Mouse (Mus musculus) limb, embryonic 13.5 days (tissue): ENCODE measurements around the gene Stat6. TPM values are rescaled to one million over a fixed set of nuclear protein-coding genes. Genes with fewer than 3 reads are reported as not detected.

Experiments
- ATAC-seq: fragments of 200-750 bp; cut with Nextera tagmentation; 2 replicates; pipeline ENCODE4 v1.8.0; 2017; ENCODE audit warnings: low read depth, moderate number of reproducible peaks, moderate TSS enrichment; ENCODE audit not compliant: low FRiP score
- H3K27ac ChIP-seq: fragments of 300-500 bp; sonication (generic); 2 replicates; pipeline ENCODE4 v1.5.1; 2015; ENCODE audit warnings: inconsistent platforms, mild to moderate bottlenecking, moderate library complexity
- H3K27me3 ChIP-seq: fragments of 300-500 bp; sonication (generic); 2 replicates; pipeline ENCODE4 v1.6.1; 2015; ENCODE audit warnings: mild to moderate bottlenecking, inconsistent platforms
- H3K36me3 ChIP-seq: fragments of 300-500 bp; sonication (generic); 2 replicates; pipeline ENCODE4 v1.6.1; 2015; ENCODE audit warnings: inconsistent platforms, mild to moderate bottlenecking, moderate library complexity
- H3K4me1 ChIP-seq: fragments of 300-500 bp; sonication (generic); 2 replicates; pipeline ENCODE4 v1.6.1; 2015; ENCODE audit warnings: inconsistent platforms
- H3K4me2 ChIP-seq: fragments of 300-500 bp; sonication (generic); replicated peaks from 2 replicates; pipeline ENCODE4 v1.6.1; 2015; ENCODE audit warnings: inconsistent platforms, mild to moderate bottlenecking, moderate library complexity
- H3K4me3 ChIP-seq: fragments of 300-500 bp; sonication (generic); 2 replicates; pipeline ENCODE4 v1.5.1; 2015; ENCODE audit warnings: moderate library complexity, mild to moderate bottlenecking, inconsistent platforms
- H3K9ac ChIP-seq: fragments of 300-500 bp; sonication (generic); 2 replicates; pipeline ENCODE4 v1.6.1; 2015; ENCODE audit warnings: mild to moderate bottlenecking, inconsistent platforms
- H3K9me3 ChIP-seq: fragments of 300-500 bp; sonication (generic); 2 replicates; pipeline ENCODE4 v1.6.1; 2016; ENCODE audit warnings: inconsistent platforms
- WGBS: fragments of 180-500 bp; shearing (Covaris S2); methylation state at CpG from one replicate; pipeline ENCODE4 v1.1.7; 2015; 5-methylcytosine and 5-hydroxymethylcytosine counted together
- polyA plus RNA-seq: library from polyadenylated mRNA; unstranded; fragments of >200 nt; fragmentation: Nextera tagmentation; extraction: Ambion mirVana; gene quantifications from 2 replicates; pipeline ENCODE4 v1.2.1, GENCODE M21; 2015

Gene Stat6
- 14.3 and 15.0 TPM in 2 replicates for polyA plus RNA-seq

DNA sequence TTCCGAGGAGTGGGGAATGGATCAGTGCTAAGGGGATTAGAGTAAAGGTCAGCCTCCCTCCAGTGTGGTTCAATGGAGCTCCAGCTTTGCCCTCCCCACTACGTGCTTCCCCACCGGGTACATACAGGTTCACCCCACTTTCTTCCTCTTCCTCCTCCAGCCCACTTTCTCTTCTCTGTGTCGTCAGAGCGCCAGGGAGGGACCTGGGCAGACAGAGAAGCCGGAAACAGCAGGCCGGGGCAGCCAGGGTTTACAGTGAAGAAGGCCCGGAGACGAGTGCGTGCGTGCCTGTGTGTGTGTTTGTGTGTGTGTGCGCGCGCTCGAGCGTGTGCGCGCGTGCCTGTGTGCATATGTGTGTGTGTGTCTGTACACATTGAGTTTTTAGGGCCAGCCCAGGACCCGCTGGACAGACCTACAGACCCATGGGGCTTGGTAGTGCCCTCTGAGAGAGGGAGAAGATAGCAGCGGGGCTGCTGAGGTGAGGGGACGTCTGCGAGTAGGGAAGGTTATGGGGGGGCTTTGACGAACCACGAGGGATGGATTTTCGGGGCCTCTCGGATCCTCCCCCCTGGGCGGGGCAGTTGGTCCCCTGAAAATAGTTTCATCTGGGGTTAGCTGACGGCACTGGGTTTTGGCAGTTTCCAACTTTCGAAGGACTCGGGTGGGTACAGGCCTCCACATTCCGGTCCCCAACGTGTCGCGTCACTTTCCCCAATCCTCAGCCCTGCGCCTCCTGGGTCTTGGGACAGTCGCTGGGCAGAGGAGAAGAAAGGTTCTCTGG lies at the start of gene Stat6:
Stat6 (plus strand) TSS at position 215 of the 781 bp plus-strand sequence.
- Histone ChIP-seq H3K4me2 (peak within 1 kb of the TSS; percentile 79), H3K9me3 (no peaks in the 10 kb centered on the region), H3K27ac (peak within 1 kb of the TSS; percentile 74), H3K36me3 (no peaks in the 10 kb centered on the region), H3K9ac (peak within 1 kb of the TSS; percentile 67), H3K27me3 (no peaks in the 10 kb centered on the region), H3K4me3 (peak within 1 kb of the TSS; percentile 51), H3K4me1 (peaks cover 27% of the 10 kb centered on the region)
- whole genome bisulfite sequencing: 5% methylated on average over 37 of the region's 37 CpGs
- peak; percentile 41 for ATAC-seq

DNA sequence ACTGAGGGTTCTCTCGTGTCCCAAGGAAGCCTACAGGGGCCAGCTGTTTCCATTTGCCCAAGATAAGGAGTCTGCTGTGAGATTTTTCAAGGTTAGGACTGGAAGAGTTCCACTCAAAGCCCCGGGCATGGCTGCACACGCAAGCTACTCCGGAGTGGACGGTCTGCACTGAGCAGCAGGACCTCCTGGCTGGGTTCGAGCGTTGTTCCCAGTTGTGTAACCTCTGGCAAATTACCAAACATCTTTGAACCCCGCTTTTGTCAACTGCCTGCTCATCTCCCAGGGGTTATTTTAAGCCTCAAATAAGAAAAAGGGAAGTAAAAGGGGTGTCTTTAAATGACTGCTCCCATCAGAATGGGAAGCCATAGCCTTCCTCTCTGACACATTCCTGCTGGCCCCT lies 48.4 kb upstream of the Stat6 start:
- Histone ChIP-seq H3K36me3 (peaks cover 78% of the 10 kb centered on the region), H3K4me3 (no peak overlapping the region), H3K9ac (no peak overlapping the region), H3K27me3 (no peaks in the 10 kb centered on the region), H3K4me2 (no peak overlapping the region), H3K27ac (no peak overlapping the region), H3K4me1 (peaks cover 33% of the 10 kb centered on the region), H3K9me3 (no peaks in the 10 kb centered on the region)
- WGBS: 90% methylated on average over 8 of the region's 8 CpGs
- ATAC-seq: no peak

DNA sequence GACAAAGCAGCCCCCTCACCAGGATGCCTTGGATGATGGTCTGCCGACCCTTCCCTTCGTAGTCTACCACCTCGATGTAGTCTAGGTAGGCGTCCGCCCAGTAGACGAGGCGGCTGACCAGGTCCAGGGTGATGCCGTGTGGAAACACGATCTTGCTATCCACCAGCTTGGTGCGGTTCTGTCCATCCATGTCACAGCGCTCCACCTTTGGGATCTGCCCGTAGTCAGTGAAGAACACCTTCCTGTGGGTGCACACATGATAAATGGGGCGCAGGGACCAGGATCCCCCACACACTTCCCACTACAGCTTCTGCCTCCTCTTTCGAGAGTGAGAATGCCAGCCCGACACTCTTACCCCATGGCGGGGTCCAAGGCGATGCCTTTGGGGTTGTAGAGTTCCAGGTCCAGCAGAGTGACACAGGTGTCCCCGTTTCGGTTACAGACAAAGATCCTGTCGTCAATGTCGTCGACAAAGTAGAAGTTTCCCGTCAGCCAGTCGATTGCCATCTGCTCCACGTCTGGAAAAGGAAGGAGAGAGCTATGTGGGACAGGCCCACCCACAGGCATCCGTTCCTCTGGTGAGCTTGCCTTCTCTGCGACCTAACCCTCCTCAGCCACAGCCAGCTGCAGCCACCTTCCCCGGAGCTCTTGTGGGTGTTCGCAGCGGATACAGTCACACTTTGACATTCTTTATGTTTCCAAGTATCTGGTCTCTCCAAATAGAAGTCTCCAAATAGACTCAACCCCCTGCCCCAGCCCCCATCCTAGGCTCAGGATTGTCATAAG lies 47.7 kb upstream of the Stat6 start:
- H3K9ac ChIP-seq: no peak overlapping the region
- H3K4me3 ChIP-seq: no peak overlapping the region
- H3K27ac ChIP-seq: no peak overlapping the region; the same call in 1 of the 2 replicates
- ATAC-seq: no peak
- H3K4me2 ChIP-seq: no peak overlapping the region
- H3K9me3 ChIP-seq: no peaks in the 10 kb centered on the region
- H3K4me1 ChIP-seq: peaks cover 40% of the 10 kb centered on the region
- H3K27me3 ChIP-seq: no peaks in the 10 kb centered on the region
- H3K36me3 ChIP-seq: peaks cover 77% of the 10 kb centered on the region
- 87% methylated on average over 30 of the region's 30 CpGs for WGBS

DNA sequence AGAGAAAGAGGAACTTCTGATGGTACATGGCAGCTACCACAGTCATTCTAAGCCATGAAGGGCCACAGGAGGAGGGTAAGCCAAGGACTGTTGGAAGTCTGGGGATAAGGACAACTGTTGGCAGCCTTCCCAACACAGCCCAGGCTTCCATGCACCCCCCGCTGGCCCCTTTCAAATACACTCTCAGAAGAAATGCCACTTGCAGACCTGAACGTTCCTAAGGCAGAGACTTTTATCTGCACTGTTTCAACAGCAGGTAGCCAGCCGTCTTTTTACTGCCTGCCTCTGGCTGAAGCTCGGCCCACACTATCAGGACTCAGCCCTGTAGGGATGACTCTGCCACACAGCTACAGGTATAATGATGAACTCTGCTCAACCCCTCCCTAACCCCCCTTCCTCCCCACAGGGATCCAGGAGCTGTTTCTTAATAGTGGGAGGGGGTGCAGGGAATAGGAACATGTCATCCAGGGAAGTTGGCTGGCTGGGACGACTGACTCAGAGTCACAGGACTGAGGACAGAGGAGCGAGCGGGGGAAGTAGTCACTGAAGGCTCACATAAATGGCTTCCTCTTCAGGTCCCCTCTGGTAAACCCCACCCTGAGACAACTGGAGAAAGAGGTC lies 46.4 kb upstream of the Stat6 start:
- Histone ChIP-seq H3K4me3 (no peak overlapping the region), H3K4me1 (peaks cover 50% of the 10 kb centered on the region), H3K4me2 (no peak overlapping the region), H3K9ac (no peak overlapping the region), H3K9me3 (no peaks in the 10 kb centered on the region), H3K27me3 (no peaks in the 10 kb centered on the region), H3K27ac (peak overlapping the region; percentile 81; the same call in 1 of the 2 replicates), H3K36me3 (peaks cover 77% of the 10 kb centered on the region)
- WGBS: 37% methylated on average over 7 of the region's 7 CpGs
- no peak for ATAC-seq

DNA sequence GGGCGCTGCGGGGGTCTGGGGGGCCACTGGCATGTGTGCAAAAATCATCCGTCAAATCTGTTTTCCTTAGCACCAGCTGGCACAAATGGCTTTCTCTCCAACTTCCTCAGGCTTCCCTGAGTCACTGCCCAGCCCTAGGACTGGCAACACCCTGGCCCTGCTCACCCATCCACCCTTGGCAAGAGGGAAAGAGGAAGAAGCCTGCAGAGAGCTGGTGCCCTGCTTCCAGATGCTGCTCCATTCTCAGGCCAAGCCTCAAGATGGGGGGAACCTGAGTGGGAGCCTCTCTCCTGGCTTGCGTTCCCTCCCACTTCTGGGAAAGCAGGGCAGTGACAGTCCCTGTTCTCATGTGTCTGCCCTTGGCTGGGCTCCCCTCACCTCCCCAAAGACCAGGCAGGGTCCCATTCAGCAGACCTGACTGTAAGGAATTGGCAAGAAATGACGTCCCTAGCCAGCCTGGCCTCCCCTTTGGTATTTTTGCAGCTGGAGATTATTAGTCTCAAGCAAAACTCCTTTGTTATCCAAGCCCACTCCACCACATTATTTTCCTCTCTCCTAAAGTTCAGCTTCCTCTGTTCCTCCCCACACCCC lies 45.4 kb upstream of the Stat6 start:
- peak; percentile 12; the same call in 1 of the 2 replicates for ATAC-seq
- 72% methylated on average over 5 of the region's 5 CpGs for WGBS

DNA sequence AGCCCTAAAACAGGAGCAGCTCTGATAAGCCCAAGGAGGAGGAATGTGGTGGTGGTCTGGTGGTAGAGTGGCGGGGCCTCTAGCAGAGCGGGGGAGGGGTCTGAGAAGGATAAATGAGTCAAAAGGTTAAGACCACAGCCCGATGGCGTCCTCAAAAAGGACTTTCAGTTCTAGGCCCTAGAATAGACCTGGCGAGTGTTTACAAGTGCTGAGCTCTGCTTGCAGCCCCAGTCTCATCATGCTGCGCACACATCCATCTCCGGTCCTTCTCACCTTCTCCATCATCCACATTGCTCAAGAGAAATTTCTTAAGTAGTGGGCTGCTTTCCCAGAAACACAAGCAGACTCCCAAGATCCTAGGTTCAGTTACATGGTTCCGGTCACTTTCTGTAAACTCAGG lies 44.2 kb upstream of the Stat6 start:
- Histone ChIP-seq H3K4me2 (no peak overlapping the region), H3K9me3 (no peaks in the 10 kb centered on the region), H3K27me3 (no peaks in the 10 kb centered on the region), H3K9ac (no peak overlapping the region), H3K36me3 (peaks cover 77% of the 10 kb centered on the region), H3K27ac (peak overlapping the region; percentile 81; the same call in 1 of the 2 replicates), H3K4me1 (peaks cover 60% of the 10 kb centered on the region), H3K4me3 (no peak overlapping the region)
- no peak for ATAC-seq
- 57% methylated on average over 8 of the region's 8 CpGs for WGBS

More for the DNA sequence above, 45.4 kb upstream of the Stat6 start:
- no peak overlapping the region for H3K4me3 ChIP-seq
- H3K36me3 ChIP-seq: peaks cover 77% of the 10 kb centered on the region
- no peak overlapping the region for H3K4me2 ChIP-seq
- peaks cover 50% of the 10 kb centered on the region for H3K4me1 ChIP-seq
- no peaks in the 10 kb centered on the region for H3K9me3 ChIP-seq
- H3K27me3 ChIP-seq: no peaks in the 10 kb centered on the region
- H3K9ac ChIP-seq: no peak overlapping the region
- peak overlapping the region; percentile 81 for H3K27ac ChIP-seq

DNA sequence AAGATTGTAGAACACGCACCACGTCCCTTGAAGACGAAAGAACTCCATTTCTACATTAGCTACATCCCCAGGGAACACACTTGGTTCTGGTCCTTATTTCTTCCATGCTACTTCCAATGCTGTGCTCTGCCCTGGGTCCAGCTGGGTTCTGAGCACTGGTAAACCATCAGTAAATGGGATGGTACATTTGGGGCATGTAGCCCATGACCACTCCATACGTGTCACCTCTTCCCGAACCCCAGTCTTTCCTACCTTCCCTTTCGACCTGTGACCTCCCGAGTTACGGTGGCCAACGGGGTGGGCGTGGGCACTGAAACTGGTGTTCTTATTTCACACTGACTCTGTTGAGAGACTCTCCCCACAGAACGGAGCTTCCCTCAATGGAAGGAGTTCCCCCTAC lies 43.5 kb upstream of the Stat6 start:
- Histone ChIP-seq H3K27me3 (no peaks in the 10 kb centered on the region), H3K4me1 (peaks cover 66% of the 10 kb centered on the region), H3K4me3 (no peak overlapping the region), H3K9me3 (no peaks in the 10 kb centered on the region), H3K9ac (no peak overlapping the region), H3K36me3 (peaks cover 77% of the 10 kb centered on the region), H3K4me2 (no peak overlapping the region), H3K27ac (peak overlapping the region; percentile 39; the same call in 1 of the 2 replicates)
- 87% methylated on average over 11 of the region's 11 CpGs for WGBS
- ATAC-seq: no peak

DNA sequence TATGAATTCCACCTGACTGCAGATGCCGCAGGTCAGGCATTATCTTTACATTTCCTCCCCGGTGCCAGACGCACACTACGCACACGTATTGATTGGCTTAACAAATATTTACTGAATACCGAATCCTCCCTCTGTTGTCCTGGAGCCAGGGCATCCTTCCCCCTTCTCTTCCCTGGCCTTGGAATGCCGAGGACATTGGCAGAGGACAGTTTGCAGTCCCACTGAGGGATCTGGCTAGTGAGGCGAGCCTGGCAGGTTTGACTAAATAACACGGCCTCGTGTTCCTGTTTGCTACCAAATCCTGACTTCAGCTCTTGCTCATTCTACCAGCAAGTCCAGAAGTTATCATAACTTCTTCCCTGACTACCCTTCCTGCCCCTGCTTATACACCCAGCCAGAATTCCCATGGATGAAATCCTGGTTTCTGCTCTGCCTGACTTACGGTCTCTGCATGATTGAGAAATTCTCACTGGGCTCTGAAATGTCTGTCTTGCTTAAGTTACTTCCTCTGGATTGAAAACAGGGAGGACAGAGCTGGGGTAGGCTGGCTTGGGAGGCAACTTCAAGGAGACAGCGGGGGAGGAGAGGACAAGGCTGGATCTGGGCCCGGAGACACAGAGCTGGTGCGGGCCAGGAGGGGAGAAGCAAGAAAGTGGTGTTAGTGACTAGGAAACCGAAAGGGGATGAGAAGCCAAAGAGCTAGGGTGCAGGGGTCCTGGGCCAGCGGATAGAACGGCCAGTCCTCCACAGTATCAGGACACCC lies 42.8 kb upstream of the Stat6 start:
- H3K27ac ChIP-seq: peak overlapping the region; percentile 62
- H3K27me3 ChIP-seq: no peaks in the 10 kb centered on the region
- H3K4me2 ChIP-seq: 0 out of 2 replicates have a peak overlapping the region, but pooled peaks have one; percentile 7
- peaks cover 77% of the 10 kb centered on the region for H3K36me3 ChIP-seq
- ATAC-seq: no peak
- H3K4me3 ChIP-seq: no peak overlapping the region
- peaks cover 73% of the 10 kb centered on the region for H3K4me1 ChIP-seq
- H3K9ac ChIP-seq: no peak overlapping the region
- 63% methylated on average over 17 of the region's 17 CpGs for WGBS
- H3K9me3 ChIP-seq: no peaks in the 10 kb centered on the region

DNA sequence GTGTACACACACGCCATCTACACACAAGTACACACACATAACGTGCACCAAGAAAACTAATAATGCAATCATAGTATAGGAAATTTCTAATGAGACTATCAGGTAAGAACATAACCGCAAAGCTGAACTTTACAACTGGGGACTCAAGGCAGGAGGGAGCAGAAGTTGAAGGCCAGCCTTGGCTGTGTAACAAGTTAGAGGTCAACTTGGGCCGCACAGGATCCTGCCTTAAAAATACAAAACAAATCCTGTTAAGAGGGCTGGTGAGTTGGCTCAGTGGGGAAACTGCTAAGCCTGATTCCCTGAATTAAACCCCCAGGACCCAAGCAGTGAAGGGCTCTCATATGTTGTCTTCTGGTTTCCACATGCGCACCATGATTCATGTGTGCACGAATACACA lies 40.6 kb upstream of the Stat6 start:
- Histone ChIP-seq H3K9me3 (no peaks in the 10 kb centered on the region), H3K27me3 (no peaks in the 10 kb centered on the region), H3K4me3 (no peak overlapping the region), H3K9ac (no peak overlapping the region), H3K4me2 (no peak overlapping the region), H3K27ac (no peak overlapping the region), H3K4me1 (peaks cover 67% of the 10 kb centered on the region), H3K36me3 (peaks cover 92% of the 10 kb centered on the region)
- ATAC-seq: no peak
- 92% methylated on average over 6 of the region's 6 CpGs for WGBS

DNA sequence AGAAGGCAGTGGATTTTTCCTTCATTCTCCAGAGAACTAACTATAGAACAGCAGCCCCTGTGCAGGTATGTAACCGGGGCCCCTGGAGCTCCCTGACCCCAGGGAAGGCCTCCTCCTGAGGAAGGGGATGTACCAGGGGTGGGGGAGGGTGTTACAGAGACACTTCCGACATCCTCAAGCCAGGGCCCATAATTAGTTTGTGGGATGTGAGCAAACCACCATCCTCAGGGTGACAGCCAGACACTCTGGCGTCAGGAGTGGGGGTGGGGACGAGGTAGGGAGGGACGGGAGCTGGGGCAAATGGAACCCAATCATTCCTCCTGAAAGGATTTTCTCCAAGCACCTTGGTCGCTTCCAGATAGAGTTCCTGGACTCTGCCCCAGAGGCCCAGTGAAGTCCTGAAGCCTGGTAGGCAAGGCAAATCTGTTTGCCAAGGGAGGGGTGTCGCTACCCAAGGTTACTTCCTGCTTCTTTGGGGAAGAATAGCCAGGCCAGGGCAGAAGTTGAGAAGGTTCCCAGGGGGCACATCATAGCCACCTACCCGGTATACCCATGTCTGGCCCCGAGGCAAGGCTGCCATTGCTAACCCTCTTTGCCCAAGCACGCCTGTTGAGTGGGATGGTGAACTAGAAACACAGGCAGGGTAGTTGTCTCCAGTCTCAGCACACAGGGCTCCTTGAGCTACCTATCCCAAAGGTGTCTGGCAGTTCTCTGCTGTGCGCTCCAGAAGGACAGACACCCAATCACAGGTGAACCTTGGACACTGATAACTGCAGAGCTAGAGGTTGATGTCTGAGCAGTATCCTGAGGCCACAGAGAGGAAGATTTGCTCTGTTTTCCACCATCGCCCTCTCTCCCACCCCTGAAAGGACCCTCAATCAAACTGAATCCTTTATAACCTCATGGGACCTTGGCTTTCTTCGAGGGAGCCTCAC lies 39.1 kb upstream of the Stat6 start:
- no peak for ATAC-seq
- WGBS: 45% methylated on average over 13 of the region's 13 CpGs
- H3K4me1 ChIP-seq: peaks cover 56% of the 10 kb centered on the region
- peak overlapping the region; percentile 63; the same call in 1 of the 2 replicates for H3K27ac ChIP-seq
- no peaks in the 10 kb centered on the region for H3K9me3 ChIP-seq
- H3K4me2 ChIP-seq: no peak overlapping the region
- H3K27me3 ChIP-seq: no peaks in the 10 kb centered on the region
- no peak overlapping the region for H3K4me3 ChIP-seq
- H3K36me3 ChIP-seq: peaks cover 97% of the 10 kb centered on the region
- H3K9ac ChIP-seq: no peak overlapping the region
